In genomic region chr11:89130856-89131255, GRCm38 (mm10) we compare ENCODE assay signal across 26 mouse cellular contexts. TPM values are rescaled to one million over a fixed set of nuclear protein-coding genes. Genes with fewer than 3 reads are reported as not detected.
"Had no signal": no experiment of that assay in that cellular context is flagged by ENCODE, and none has a peak within 500 bp of the region (broad histone marks: within the 10 kb centered on the region; RNA-seq: fewer than 3 reads in every experiment).

No protein-coding gene starts in this region.

- H3K4me1 ChIP-seq: liver, embryonic 15.5 days; lung, embryonic 15.5 days; megakaryocyte, embryonic 14.5 days; midbrain, embryonic 12.5 days; neural tube, embryonic 13.5 days; neural tube, embryonic 15.5 days had no signal

- H3K4me2 ChIP-seq: liver, embryonic 15.5 days; lung, embryonic 15.5 days; midbrain, embryonic 12.5 days; neural tube, embryonic 13.5 days; neural tube, embryonic 15.5 days had no signal

- H3K9me3 ChIP-seq: liver, embryonic 15.5 days; lung, embryonic 15.5 days; midbrain, embryonic 12.5 days; neural tube, embryonic 13.5 days; neural tube, embryonic 15.5 days had no signal

- H3K36me3 ChIP-seq: liver, embryonic 15.5 days; lung, embryonic 15.5 days; midbrain, embryonic 12.5 days; neural tube, embryonic 13.5 days; neural tube, embryonic 15.5 days had no signal

- DNase-seq: liver, postnatal 0 days; lung, adult 2 months; lung, postnatal 14 days; lung, postnatal 36 days; midbrain, embryonic 14.5 days; retina, postnatal 1 day; right cerebral cortex, adult 18-20 months; right cerebral cortex, postnatal 25 days; right cerebral cortex, postnatal 4 days; spleen, adult 18-20 months; thymus, adult 18-20 months; thymus, postnatal 14 days; thymus, postnatal 36 days had no signal

- H3K27ac ChIP-seq: liver, embryonic 15.5 days; lung, embryonic 15.5 days; macrophage; midbrain, embryonic 12.5 days; neural tube, embryonic 13.5 days; neural tube, embryonic 15.5 days had no signal

- H3K4me3 ChIP-seq: liver, embryonic 15.5 days; lung, embryonic 15.5 days; megakaryocyte, embryonic 14.5 days; midbrain, embryonic 12.5 days; neural tube, embryonic 13.5 days; neural tube, embryonic 15.5 days had no signal

- ATAC-seq: liver, postnatal 0 days; lung, postnatal 0 days; midbrain, embryonic 16.5 days had no signal

- H3K27me3 ChIP-seq: liver, embryonic 15.5 days; lung, embryonic 15.5 days; midbrain, embryonic 12.5 days; neural tube, embryonic 13.5 days; neural tube, embryonic 15.5 days had no signal

- H3K9ac ChIP-seq: liver, embryonic 15.5 days; liver, postnatal 0 days; lung, embryonic 15.5 days; midbrain, embryonic 12.5 days; neural tube, embryonic 13.5 days; neural tube, embryonic 15.5 days had no signal

RNA-seq across cellular contexts. Expression of gene Gm525, which starts 57.2 kb away (rescaled TPM):
- total RNA-seq: megakaryocyte progenitor cell, adult 5-6 weeks; monocyte, adult 5-6 weeks had no signal
- polyA plus RNA-seq: liver, embryonic 15.5 days; macrophage; midbrain, embryonic 12.5 days; midbrain, embryonic 14.5 days; midbrain, embryonic 16.5 days; neural tube, embryonic 11.5 days; neural tube, embryonic 13.5 days; neural tube, embryonic 15.5 days; small intestine, adult 2 months had no signal
